Mouse (Mus musculus): ENCODE results near the gene Ddr2. TPM values are rescaled to one million over a fixed set of nuclear protein-coding genes. Genes with fewer than 3 reads are reported as not detected.

Gene Ddr2
- polyA plus RNA-seq, 1 experiment from 2014 or later: 6.5 TPM

GRCm38 (mm10) chr1:170065931-170066330, 44.6 kb downstream of the Ddr2 start:
- Histone ChIP-seq H3K9ac (ENCODE audit: low read length) (no peak overlapping the region), H3K36me3 (ENCODE audit: control insufficient read depth, insufficient read depth, low read length) (no peaks in the 10 kb centered on the region), H3K27me3 (ENCODE audit: control insufficient read depth, insufficient read depth, low read length) (no peaks in the 10 kb centered on the region), H3K4me1 (ENCODE audit: control insufficient read depth in 2 of 2, insufficient read depth in 2 of 2, low read length in 2 of 2) (peaks cover 19 to 29% of the 10 kb centered on the region in 2 experiments), H3K4me3 (ENCODE audit: control insufficient read depth in 1 of 2, insufficient read depth in 1 of 2, low read depth in 1 of 2, low read length in 2 of 2) (no peak overlapping the region), H3K9me3 (ENCODE audit: control insufficient read depth, low read length) (no peaks in the 10 kb centered on the region), H3K4me2 (ENCODE audit: low read length) (no peak overlapping the region), H3K27ac (replicated peaks in 1 of 2; ENCODE audit: control insufficient read depth in 1 of 2, insufficient read depth in 1 of 2, low read depth in 2 of 2, low read length in 2 of 2) (peak overlapping the region; percentile 39 to 61)
- WGBS: 45% methylated on average over 2 of the region's 2 CpGs
- no peak for ATAC-seq (ENCODE audit: insufficient number of reproducible peaks, insufficient read depth, low FRiP score, low read depth)

GRCm38 (mm10) chr1:170065009-170065408, 45.6 kb downstream of the Ddr2 start:
- no peak for ATAC-seq (ENCODE audit: insufficient number of reproducible peaks, insufficient read depth, low FRiP score, low read depth)
- Histone ChIP-seq H3K27ac (replicated peaks in 1 of 2; ENCODE audit: control insufficient read depth in 1 of 2, insufficient read depth in 1 of 2, low read depth in 2 of 2, low read length in 2 of 2) (peak overlapping the region; percentile 29 to 82; a peak in 2 of 4 replicates), H3K4me1 (ENCODE audit: control insufficient read depth in 2 of 2, insufficient read depth in 2 of 2, low read length in 2 of 2) (peaks cover 19 to 29% of the 10 kb centered on the region in 2 experiments), H3K27me3 (ENCODE audit: control insufficient read depth, insufficient read depth, low read length) (no peaks in the 10 kb centered on the region), H3K9ac (ENCODE audit: low read length) (no peak overlapping the region), H3K36me3 (ENCODE audit: control insufficient read depth, insufficient read depth, low read length) (no peaks in the 10 kb centered on the region), H3K4me2 (ENCODE audit: low read length) (no peak overlapping the region), H3K4me3 (ENCODE audit: control insufficient read depth in 1 of 2, insufficient read depth in 1 of 2, low read depth in 1 of 2, low read length in 2 of 2) (no peak overlapping the region), H3K9me3 (ENCODE audit: control insufficient read depth, low read length) (no peaks in the 10 kb centered on the region)
- WGBS: 69% methylated on average over 8 of the region's 8 CpGs

- H3K4me3 ChIP-seq (ENCODE audit: control insufficient read depth in 1 of 2, insufficient read depth in 1 of 2, low read depth in 1 of 2, low read length in 2 of 2): no peak overlapping the region
- ATAC-seq (ENCODE audit: insufficient number of reproducible peaks, insufficient read depth, low FRiP score, low read depth): peak; percentile 86
- no peaks in the 10 kb centered on the region for H3K36me3 ChIP-seq (ENCODE audit: control insufficient read depth, insufficient read depth, low read length)
- H3K9me3 ChIP-seq (ENCODE audit: control insufficient read depth, low read length): 0 out of 2 replicates have a peak, but pooled peaks cover under 1% of the 10 kb centered on the region
- H3K9ac ChIP-seq (ENCODE audit: low read length): peak overlapping the region; percentile 16; the same call in 1 of the 2 replicates
- 21% methylated on average over 9 of the region's 9 CpGs for WGBS
- peak overlapping the region; percentile 32; the same call in 1 of the 2 replicates for H3K4me2 ChIP-seq (ENCODE audit: low read length)
- peaks cover 19 to 29% of the 10 kb centered on the region in 2 experiments for H3K4me1 ChIP-seq (ENCODE audit: control insufficient read depth in 2 of 2, insufficient read depth in 2 of 2, low read length in 2 of 2)
- peak overlapping the region; percentile 29 to 82 for H3K27ac ChIP-seq (replicated peaks in 1 of 2; ENCODE audit: control insufficient read depth in 1 of 2, insufficient read depth in 1 of 2, low read depth in 2 of 2, low read length in 2 of 2)
- no peaks in the 10 kb centered on the region for H3K27me3 ChIP-seq (ENCODE audit: control insufficient read depth, insufficient read depth, low read length)
Measured at GRCm38 (mm10) chr1:170064083-170064494, 46.5 kb downstream of the Ddr2 start.

DNA sequence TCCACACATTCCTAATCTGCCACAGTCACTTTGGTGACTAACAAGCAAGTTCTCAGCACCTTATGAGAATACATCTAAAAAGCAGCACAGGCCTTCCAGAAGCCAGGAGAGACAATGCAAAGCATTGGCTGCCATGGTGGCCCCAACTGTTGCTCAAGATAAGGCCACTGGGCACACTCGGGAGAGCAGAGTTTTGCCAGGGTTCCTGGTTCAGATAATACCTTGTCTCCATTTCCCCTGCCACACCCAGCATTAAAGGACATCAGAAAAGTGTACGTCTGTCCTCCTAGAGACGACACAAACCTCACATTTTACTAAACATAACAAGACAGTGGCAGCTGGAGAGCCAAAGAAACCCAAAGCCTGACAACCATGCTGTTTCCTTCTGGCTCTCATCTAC, 50.3 kb downstream of the Ddr2 start:
- H3K9me3 ChIP-seq (ENCODE audit: control insufficient read depth, low read length): 0 out of 2 replicates have a peak, but pooled peaks cover 4% of the 10 kb centered on the region
- 55% methylated on average over 3 of the region's 3 CpGs for WGBS
- no peak overlapping the region for H3K4me3 ChIP-seq (ENCODE audit: control insufficient read depth in 1 of 2, insufficient read depth in 1 of 2, low read depth in 1 of 2, low read length in 2 of 2)
- H3K36me3 ChIP-seq (ENCODE audit: control insufficient read depth, insufficient read depth, low read length): no peaks in the 10 kb centered on the region
- peaks cover 15 to 18% of the 10 kb centered on the region in 2 experiments for H3K4me1 ChIP-seq (ENCODE audit: control insufficient read depth in 2 of 2, insufficient read depth in 2 of 2, low read length in 2 of 2)
- no peak overlapping the region for H3K27ac ChIP-seq (replicated peaks in 1 of 2; ENCODE audit: control insufficient read depth in 1 of 2, insufficient read depth in 1 of 2, low read depth in 2 of 2, low read length in 2 of 2)
- no peak overlapping the region for H3K4me2 ChIP-seq (ENCODE audit: low read length)
- H3K27me3 ChIP-seq (ENCODE audit: control insufficient read depth, insufficient read depth, low read length): no peaks in the 10 kb centered on the region
- H3K9ac ChIP-seq (ENCODE audit: low read length): no peak overlapping the region
- ATAC-seq (ENCODE audit: insufficient number of reproducible peaks, insufficient read depth, low FRiP score, low read depth): no peak

GRCm38 (mm10) chr1:170059347-170059746, 51.2 kb downstream of the Ddr2 start:
- ATAC-seq (ENCODE audit: insufficient number of reproducible peaks, insufficient read depth, low FRiP score, low read depth): no peak
- no peak overlapping the region for H3K9ac ChIP-seq (ENCODE audit: low read length)
- H3K4me3 ChIP-seq (ENCODE audit: control insufficient read depth in 1 of 2, insufficient read depth in 1 of 2, low read depth in 1 of 2, low read length in 2 of 2): no peak overlapping the region
- 84% methylated on average over 9 of the region's 9 CpGs for WGBS
- H3K4me2 ChIP-seq (ENCODE audit: low read length): no peak overlapping the region
- 0 out of 2 replicates have a peak, but pooled peaks cover 4% of the 10 kb centered on the region for H3K9me3 ChIP-seq (ENCODE audit: control insufficient read depth, low read length)
- H3K4me1 ChIP-seq (ENCODE audit: control insufficient read depth in 2 of 2, insufficient read depth in 2 of 2, low read length in 2 of 2): peaks cover 9% of the 10 kb centered on the region in 2 experiments
- no peaks in the 10 kb centered on the region for H3K27me3 ChIP-seq (ENCODE audit: control insufficient read depth, insufficient read depth, low read length)
- no peak overlapping the region for H3K27ac ChIP-seq (replicated peaks in 1 of 2; ENCODE audit: control insufficient read depth in 1 of 2, insufficient read depth in 1 of 2, low read depth in 2 of 2, low read length in 2 of 2)
- H3K36me3 ChIP-seq (ENCODE audit: control insufficient read depth, insufficient read depth, low read length): no peaks in the 10 kb centered on the region

- no peak overlapping the region for H3K27ac ChIP-seq (replicated peaks in 1 of 2; ENCODE audit: control insufficient read depth in 1 of 2, insufficient read depth in 1 of 2, low read depth in 2 of 2, low read length in 2 of 2)
- no peak overlapping the region for H3K9ac ChIP-seq (ENCODE audit: low read length)
- H3K4me3 ChIP-seq (ENCODE audit: control insufficient read depth in 1 of 2, insufficient read depth in 1 of 2, low read depth in 1 of 2, low read length in 2 of 2): no peak overlapping the region
- WGBS: 87% methylated on average over 11 of the region's 11 CpGs
- no peaks in the 10 kb centered on the region for H3K27me3 ChIP-seq (ENCODE audit: control insufficient read depth, insufficient read depth, low read length)
- H3K36me3 ChIP-seq (ENCODE audit: control insufficient read depth, insufficient read depth, low read length): no peaks in the 10 kb centered on the region
- no peaks in the 10 kb centered on the region for H3K4me1 ChIP-seq (ENCODE audit: control insufficient read depth in 2 of 2, insufficient read depth in 2 of 2, low read length in 2 of 2)
- H3K4me2 ChIP-seq (ENCODE audit: low read length): no peak overlapping the region
- H3K9me3 ChIP-seq (ENCODE audit: control insufficient read depth, low read length): 0 out of 2 replicates have a peak, but pooled peaks cover 4% of the 10 kb centered on the region
- no peak for ATAC-seq (ENCODE audit: insufficient number of reproducible peaks, insufficient read depth, low FRiP score, low read depth)
Measured at GRCm38 (mm10) chr1:170058051-170058450, 52.5 kb downstream of the Ddr2 start.

GRCm38 (mm10) chr1:170057607-170058006, 53.0 kb downstream of the Ddr2 start:
- Histone ChIP-seq H3K4me2 (ENCODE audit: low read length) (no peak overlapping the region), H3K4me3 (ENCODE audit: control insufficient read depth in 1 of 2, insufficient read depth in 1 of 2, low read depth in 1 of 2, low read length in 2 of 2) (no peak overlapping the region), H3K27me3 (ENCODE audit: control insufficient read depth, insufficient read depth, low read length) (no peaks in the 10 kb centered on the region), H3K36me3 (ENCODE audit: control insufficient read depth, insufficient read depth, low read length) (no peaks in the 10 kb centered on the region), H3K9ac (ENCODE audit: low read length) (no peak overlapping the region), H3K27ac (replicated peaks in 1 of 2; ENCODE audit: control insufficient read depth in 1 of 2, insufficient read depth in 1 of 2, low read depth in 2 of 2, low read length in 2 of 2) (no peak overlapping the region), H3K4me1 (ENCODE audit: control insufficient read depth in 2 of 2, insufficient read depth in 2 of 2, low read length in 2 of 2) (no peaks in the 10 kb centered on the region), H3K9me3 (ENCODE audit: control insufficient read depth, low read length) (0 out of 2 replicates have a peak, but pooled peaks cover 4% of the 10 kb centered on the region)
- 86% methylated on average over 7 of the region's 7 CpGs for WGBS
- ATAC-seq (ENCODE audit: insufficient number of reproducible peaks, insufficient read depth, low FRiP score, low read depth): no peak

- Histone ChIP-seq H3K36me3 (ENCODE audit: control insufficient read depth, insufficient read depth, low read length) (no peaks in the 10 kb centered on the region), H3K9ac (ENCODE audit: low read length) (no peak overlapping the region), H3K4me1 (ENCODE audit: control insufficient read depth in 2 of 2, insufficient read depth in 2 of 2, low read length in 2 of 2) (no peaks in the 10 kb centered on the region), H3K4me2 (ENCODE audit: low read length) (no peak overlapping the region), H3K27ac (replicated peaks in 1 of 2; ENCODE audit: control insufficient read depth in 1 of 2, insufficient read depth in 1 of 2, low read depth in 2 of 2, low read length in 2 of 2) (no peak overlapping the region), H3K9me3 (ENCODE audit: control insufficient read depth, low read length) (0 out of 2 replicates have a peak, but pooled peaks cover 4% of the 10 kb centered on the region), H3K4me3 (ENCODE audit: control insufficient read depth in 1 of 2, insufficient read depth in 1 of 2, low read depth in 1 of 2, low read length in 2 of 2) (no peak overlapping the region), H3K27me3 (ENCODE audit: control insufficient read depth, insufficient read depth, low read length) (no peaks in the 10 kb centered on the region)
- 82% methylated on average over 3 of the region's 3 CpGs for WGBS
- ATAC-seq (ENCODE audit: insufficient number of reproducible peaks, insufficient read depth, low FRiP score, low read depth): no peak
Measured at GRCm38 (mm10) chr1:170056921-170057320, 53.6 kb downstream of the Ddr2 start.
